Mouse (Mus musculus): ENCODE results near the gene Erbb2. TPM values are rescaled to one million over a fixed set of nuclear protein-coding genes. Genes with fewer than 3 reads are reported as not detected.

The Erbb2 gene
- polyA plus RNA-seq, 1 experiment from 2014 or later = 48.3 TPM

DNA sequence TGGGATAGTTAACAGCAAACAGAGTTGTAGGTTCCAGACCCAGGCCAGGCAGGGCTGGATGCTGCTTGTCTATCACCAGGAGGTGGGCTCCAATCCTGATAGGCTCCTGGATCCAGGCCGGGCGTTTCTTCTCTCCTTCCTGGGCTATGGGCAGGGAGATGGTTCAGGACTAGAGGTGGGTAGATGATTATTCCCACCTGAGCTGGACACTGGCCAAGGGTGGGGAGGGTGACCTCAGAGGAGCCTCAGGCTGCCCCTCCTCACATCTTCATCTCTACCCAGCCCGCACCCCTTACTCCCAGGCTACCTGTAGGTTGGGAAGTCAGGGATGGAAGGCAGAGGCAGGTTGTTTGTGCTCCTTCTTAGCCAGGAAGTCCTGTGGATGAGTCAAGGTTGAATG lies 37.1 kb downstream of the Erbb2 start:
- WGBS = 67% methylated on average over 3 of the region's 3 CpGs
- no peaks in the 10 kb centered on the region for H3K4me1 ChIP-seq (ENCODE audit: control insufficient read depth, insufficient read depth, low read length)
- no peak overlapping the region for H3K4me3 ChIP-seq (ENCODE audit: low read depth, low read length)
- no peak overlapping the region for H3K9ac ChIP-seq (ENCODE audit: low read depth, low read length)
- DNase-seq (ENCODE audit: low spot score) (no peak), ATAC-seq (ENCODE audit: low read depth) (no peak)
- no peak overlapping the region for H3K27ac ChIP-seq (replicated peaks; ENCODE audit: low read depth, low read length)
- H3K36me3 ChIP-seq (ENCODE audit: control insufficient read depth, insufficient read depth, low read length) = no peaks in the 10 kb centered on the region
- no peak overlapping the region for H3K4me2 ChIP-seq (ENCODE audit: low read depth, low read length)
- H3K9me3 ChIP-seq (ENCODE audit: control insufficient read depth, low read length) = no peaks in the 10 kb centered on the region
- H3K27me3 ChIP-seq (replicated peaks; ENCODE audit: control insufficient read depth, insufficient read depth, low read length) = peaks cover 28% of the 10 kb centered on the region

DNA sequence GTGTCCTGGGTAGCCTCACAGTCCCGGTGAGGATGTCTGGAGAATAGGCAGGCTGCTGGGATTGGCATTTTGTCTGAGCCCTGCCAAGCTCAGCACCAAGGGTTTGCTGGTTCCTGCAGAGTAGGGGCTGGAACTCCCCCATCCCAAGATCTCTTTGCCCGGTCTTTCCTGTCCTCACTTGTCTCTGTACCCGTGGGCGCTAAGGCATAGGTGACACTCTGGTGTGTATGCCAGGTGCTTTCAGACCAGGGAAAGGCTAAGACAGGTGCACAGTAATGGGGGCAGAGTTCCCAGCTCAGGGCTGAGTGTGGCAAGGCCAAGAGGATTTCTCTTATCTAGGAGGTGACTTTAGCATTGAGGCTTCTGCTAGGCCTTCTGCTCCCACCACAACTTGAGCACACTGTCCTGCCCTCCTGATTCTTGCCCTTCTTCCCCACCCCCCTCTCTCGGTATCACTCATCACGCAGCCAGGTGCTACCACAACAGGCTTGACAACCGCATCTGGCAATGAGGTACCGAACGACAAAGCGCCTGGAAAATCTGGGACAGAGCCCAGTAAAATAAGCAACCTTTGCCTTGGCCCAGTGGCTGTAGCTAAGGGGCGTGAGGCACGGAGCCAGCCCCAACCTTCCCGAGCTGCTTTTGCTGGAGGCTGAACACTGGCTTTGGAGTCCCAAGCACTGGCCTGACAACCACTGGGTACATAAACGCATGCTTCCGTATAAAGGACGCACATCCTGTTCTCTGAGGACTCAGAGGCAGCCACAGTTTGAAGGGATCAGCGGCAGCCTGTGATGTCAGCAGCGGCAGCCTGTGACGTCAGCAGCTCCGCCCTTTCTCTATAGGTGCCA lies 37.9 kb downstream of the Erbb2 start:
- no peaks in the 10 kb centered on the region for H3K36me3 ChIP-seq (ENCODE audit: control insufficient read depth, insufficient read depth, low read length)
- DNase-seq (ENCODE audit: low spot score) = no peak
- no peak overlapping the region for H3K4me2 ChIP-seq (ENCODE audit: low read depth, low read length)
- no peaks in the 10 kb centered on the region for H3K4me1 ChIP-seq (ENCODE audit: control insufficient read depth, insufficient read depth, low read length)
- WGBS = 71% methylated on average over 20 of the region's 20 CpGs
- no peak overlapping the region for H3K4me3 ChIP-seq (ENCODE audit: low read depth, low read length)
- H3K9ac ChIP-seq (ENCODE audit: low read depth, low read length) = no peak overlapping the region
- no peaks in the 10 kb centered on the region for H3K9me3 ChIP-seq (ENCODE audit: control insufficient read depth, low read length)
- H3K27ac ChIP-seq (replicated peaks; ENCODE audit: low read depth, low read length) = no peak overlapping the region
- ATAC-seq (ENCODE audit: low read depth) = no peak
- peaks cover 28% of the 10 kb centered on the region for H3K27me3 ChIP-seq (replicated peaks; ENCODE audit: control insufficient read depth, insufficient read depth, low read length)

GRCm38 (mm10) chr11:98455484-98455883 lies 43.2 kb downstream of the Erbb2 start:
- Histone ChIP-seq H3K9ac (ENCODE audit: low read depth, low read length) (no peak overlapping the region), H3K4me1 (ENCODE audit: control insufficient read depth, insufficient read depth, low read length) (no peaks in the 10 kb centered on the region), H3K27ac (replicated peaks; ENCODE audit: low read depth, low read length) (no peak overlapping the region), H3K4me3 (ENCODE audit: low read depth, low read length) (no peak overlapping the region), H3K9me3 (ENCODE audit: control insufficient read depth, low read length) (no peaks in the 10 kb centered on the region), H3K27me3 (replicated peaks; ENCODE audit: control insufficient read depth, insufficient read depth, low read length) (peaks cover 26% of the 10 kb centered on the region), H3K36me3 (ENCODE audit: control insufficient read depth, insufficient read depth, low read length) (no peaks in the 10 kb centered on the region), H3K4me2 (ENCODE audit: low read depth, low read length) (no peak overlapping the region)
- DNase-seq (ENCODE audit: low spot score) (no peak), ATAC-seq (ENCODE audit: low read depth) (no peak)
- 82% methylated on average over 4 of the region's 4 CpGs for WGBS

- peaks cover 26% of the 10 kb centered on the region for H3K27me3 ChIP-seq (replicated peaks; ENCODE audit: control insufficient read depth, insufficient read depth, low read length)
- H3K9me3 ChIP-seq (ENCODE audit: control insufficient read depth, low read length) = no peaks in the 10 kb centered on the region
- no peaks in the 10 kb centered on the region for H3K36me3 ChIP-seq (ENCODE audit: control insufficient read depth, insufficient read depth, low read length)
- 75% methylated on average over 5 of the region's 5 CpGs for WGBS
- no peak overlapping the region for H3K9ac ChIP-seq (ENCODE audit: low read depth, low read length)
- ATAC-seq (ENCODE audit: low read depth) (no peak), DNase-seq (ENCODE audit: low spot score) (no peak)
- H3K4me1 ChIP-seq (ENCODE audit: control insufficient read depth, insufficient read depth, low read length) = no peaks in the 10 kb centered on the region
- H3K4me2 ChIP-seq (ENCODE audit: low read depth, low read length) = peak overlapping the region; percentile 89; the same call in 1 of the 2 replicates
- H3K27ac ChIP-seq (replicated peaks; ENCODE audit: low read depth, low read length) = no peak overlapping the region
- H3K4me3 ChIP-seq (ENCODE audit: low read depth, low read length) = no peak overlapping the region
Observed at GRCm38 (mm10) chr11:98456545-98456944, 44.3 kb downstream of the Erbb2 start.

- Histone ChIP-seq H3K27me3 (replicated peaks; ENCODE audit: control insufficient read depth, insufficient read depth, low read length) (peaks cover 26% of the 10 kb centered on the region), H3K27ac (replicated peaks; ENCODE audit: low read depth, low read length) (0 out of 2 replicates have a peak overlapping the region, but pooled peaks have one; percentile 1), H3K9ac (ENCODE audit: low read depth, low read length) (peak overlapping the region; percentile 67), H3K9me3 (ENCODE audit: control insufficient read depth, low read length) (no peaks in the 10 kb centered on the region), H3K4me1 (ENCODE audit: control insufficient read depth, insufficient read depth, low read length) (no peaks in the 10 kb centered on the region), H3K36me3 (ENCODE audit: control insufficient read depth, insufficient read depth, low read length) (no peaks in the 10 kb centered on the region), H3K4me3 (ENCODE audit: low read depth, low read length) (peak overlapping the region; percentile 62), H3K4me2 (ENCODE audit: low read depth, low read length) (peak overlapping the region; percentile 89)
- WGBS = 28% methylated on average over 9 of the region's 9 CpGs
- ATAC-seq (ENCODE audit: low read depth) = peak; percentile 2; the same call in 1 of the 2 replicates
- DNase-seq (ENCODE audit: low spot score) = no peak
Observed at GRCm38 (mm10) chr11:98456945-98457344, 44.7 kb downstream of the Erbb2 start.

GRCm38 (mm10) chr11:98457367-98458120 lies 45.3 kb downstream of the Erbb2 start:
- H3K9ac ChIP-seq (ENCODE audit: low read depth, low read length) = peak overlapping the region; percentile 67
- H3K36me3 ChIP-seq (ENCODE audit: control insufficient read depth, insufficient read depth, low read length) = no peaks in the 10 kb centered on the region
- H3K9me3 ChIP-seq (ENCODE audit: control insufficient read depth, low read length) = no peaks in the 10 kb centered on the region
- H3K27me3 ChIP-seq (replicated peaks; ENCODE audit: control insufficient read depth, insufficient read depth, low read length) = peaks cover 26% of the 10 kb centered on the region
- peak overlapping the region; percentile 89 for H3K4me2 ChIP-seq (ENCODE audit: low read depth, low read length)
- H3K27ac ChIP-seq (replicated peaks; ENCODE audit: low read depth, low read length) = 0 out of 2 replicates have a peak overlapping the region, but pooled peaks have one; percentile 1
- peak overlapping the region; percentile 62 for H3K4me3 ChIP-seq (ENCODE audit: low read depth, low read length)
- WGBS = under 1% methylated on average over 23 of the region's 64 CpGs
- DNase-seq (ENCODE audit: low spot score) (peak; percentile 87), ATAC-seq (ENCODE audit: low read depth) (peak; percentile 87)
- no peaks in the 10 kb centered on the region for H3K4me1 ChIP-seq (ENCODE audit: control insufficient read depth, insufficient read depth, low read length)

DNA sequence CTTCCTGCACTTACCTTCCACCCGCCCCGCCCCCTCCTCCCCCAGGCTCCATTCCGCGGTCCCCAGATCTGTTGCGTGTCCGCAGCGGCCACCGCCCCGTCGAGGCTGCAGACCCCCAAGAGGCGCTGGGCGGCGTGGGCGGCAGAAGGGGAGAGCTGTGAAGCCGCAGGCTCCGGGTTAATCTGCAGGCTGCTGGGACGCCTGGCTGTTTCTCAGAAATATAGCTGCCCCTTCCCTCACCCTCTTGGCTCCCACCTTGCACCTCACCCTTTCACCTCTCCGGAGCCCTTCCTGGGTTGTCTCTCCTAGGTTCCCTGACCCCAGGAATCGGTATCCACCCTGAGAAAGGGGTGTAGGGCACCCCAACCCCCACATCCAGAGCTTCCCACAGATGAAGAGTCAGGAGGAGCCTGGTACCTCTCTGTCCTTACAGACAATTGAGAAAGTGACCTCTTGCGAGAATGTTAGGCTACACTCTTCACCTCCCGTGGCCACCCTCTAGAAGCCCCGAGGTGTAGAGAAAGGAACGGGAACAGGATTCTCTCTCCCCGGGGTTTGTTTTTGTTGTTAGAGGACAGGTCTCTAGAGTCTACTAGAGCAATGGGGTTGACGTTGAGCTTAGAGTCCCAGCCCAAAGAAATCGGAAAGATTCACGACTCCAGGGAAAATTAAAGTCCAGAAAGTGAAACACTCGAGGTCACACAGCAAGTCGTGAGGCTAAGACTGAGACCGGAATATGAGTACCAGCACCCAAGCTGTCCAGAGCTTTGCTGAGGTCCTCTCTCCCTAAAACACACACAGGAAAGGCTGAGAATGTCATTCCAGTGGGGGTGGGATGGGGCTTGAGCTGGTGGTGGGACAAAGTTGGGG lies 46.1 kb downstream of the Erbb2 start:
- Histone ChIP-seq H3K4me3 (ENCODE audit: low read depth, low read length) (peak overlapping the region; percentile 62), H3K27me3 (replicated peaks; ENCODE audit: control insufficient read depth, insufficient read depth, low read length) (peaks cover 26% of the 10 kb centered on the region), H3K27ac (replicated peaks; ENCODE audit: low read depth, low read length) (no peak overlapping the region), H3K36me3 (ENCODE audit: control insufficient read depth, insufficient read depth, low read length) (no peaks in the 10 kb centered on the region), H3K9me3 (ENCODE audit: control insufficient read depth, low read length) (no peaks in the 10 kb centered on the region), H3K4me2 (ENCODE audit: low read depth, low read length) (peak overlapping the region; percentile 89), H3K4me1 (ENCODE audit: control insufficient read depth, insufficient read depth, low read length) (no peaks in the 10 kb centered on the region), H3K9ac (ENCODE audit: low read depth, low read length) (peak overlapping the region; percentile 67)
- DNase-seq (ENCODE audit: low spot score) (no peak), ATAC-seq (ENCODE audit: low read depth) (peak; percentile 6; the same call in 1 of the 2 replicates)
- WGBS = 5% methylated on average over 13 of the region's 30 CpGs
